Mouse (Mus musculus): ENCODE data around the gene Apex1.
"Not testable (repeated sequence)": the region's sequence is repeated elsewhere in the genome, so short reads cannot be mapped to it uniquely, and the experiment has no call there.

Apex1 gene

DNA sequence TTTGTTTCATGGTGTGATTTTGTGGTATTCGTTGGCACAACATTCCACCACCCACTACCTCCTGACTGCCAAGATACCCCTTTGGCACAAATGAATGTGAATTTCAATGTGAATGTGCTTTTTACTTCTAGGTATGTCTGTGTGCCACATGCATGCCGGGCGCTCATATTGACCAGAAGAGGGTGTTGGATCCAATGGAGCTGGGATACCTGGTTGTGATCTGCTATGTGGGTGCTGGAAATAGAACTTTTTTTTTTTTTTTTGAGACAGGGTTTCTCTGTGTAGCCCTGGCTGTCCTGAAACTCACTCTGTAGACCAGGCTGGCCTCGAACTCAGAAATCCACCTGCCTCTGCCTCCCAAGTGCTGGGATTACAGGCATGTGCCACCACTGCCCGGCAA is 48.3 kb downstream of the Apex1 start:
- not testable (repeated sequence) for DNase-seq

GRCm38 (mm10) chr14:50973700-50974099 is 48.9 kb downstream of the Apex1 start:
- no peak for DNase-seq

DNA sequence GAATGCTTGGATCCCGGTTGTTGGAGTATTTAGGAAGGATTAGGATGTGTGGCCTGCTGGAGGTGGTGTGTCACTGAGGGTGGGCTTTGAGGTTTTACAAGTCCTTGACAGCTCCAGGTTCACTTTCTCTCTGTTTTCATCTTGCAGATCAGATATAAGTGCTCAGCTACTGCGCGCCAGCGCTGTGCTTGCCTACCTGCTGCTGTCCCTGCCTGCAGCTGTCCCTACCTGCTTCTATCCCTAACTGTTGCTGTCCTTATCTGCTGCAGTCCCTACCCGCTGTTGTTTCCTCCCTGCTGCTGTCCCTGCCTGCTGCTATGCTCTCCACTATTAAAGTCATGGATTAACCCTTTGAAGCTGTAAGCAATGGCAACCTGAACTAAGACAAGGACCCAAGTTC is 50.2 kb downstream of the Apex1 start:
- no peak for DNase-seq

GRCm38 (mm10) chr14:50976674-50977073 is 51.9 kb downstream of the Apex1 start:
- DNase-seq: no peak

Measured in cerebellum, adult 9-11 months (tissue).